Mouse (Mus musculus): ENCODE results near the gene Lrrc4. TPM values are rescaled to one million over a fixed set of nuclear protein-coding genes. Genes with fewer than 3 reads are reported as not detected.

Gene Lrrc4
- polyA plus RNA-seq, 2 experiments, result 0.61 to 0.99 TPM

- 44% methylated on average over 2 of the region's 2 CpGs for WGBS
- no peaks in the 10 kb centered on the region for H3K9me3 ChIP-seq (ENCODE audit: control insufficient read depth, low read length)
- no peak for ATAC-seq (ENCODE audit: low FRiP score, low read depth)
- H3K9ac ChIP-seq (ENCODE audit: low read depth, low read length, severe bottlenecking), result no peak overlapping the region
- no peak for TF ChIP-seq POLR2A (IDR thresholded peaks at IDR 0.05; ENCODE audit: borderline replicate concordance, extremely low read depth, insufficient read depth, insufficient read length)
- no peaks in the 10 kb centered on the region for H3K27me3 ChIP-seq (ENCODE audit: control insufficient read depth, insufficient read depth, low read length)
- no peak for DNase-seq (ENCODE audit: low spot score)
- H3K4me1 ChIP-seq (ENCODE audit: control insufficient read depth, insufficient read depth, low read length), result peaks cover 12% of the 10 kb centered on the region
- no peaks in the 10 kb centered on the region for H3K36me3 ChIP-seq (ENCODE audit: control insufficient read depth, insufficient read depth, low read length)
- H3K4me2 ChIP-seq (replicated peaks; ENCODE audit: low read depth, low read length, severe bottlenecking), result no peak overlapping the region
- H3K27ac ChIP-seq (replicated peaks; ENCODE audit: low read depth, low read length), result no peak overlapping the region
- no peak overlapping the region for H3K4me3 ChIP-seq (replicated peaks; ENCODE audit: low read length)
These were observed 36.1 kb upstream of the Lrrc4 start for GRCm38 (mm10) chr6:28867516-28868251.

DNA sequence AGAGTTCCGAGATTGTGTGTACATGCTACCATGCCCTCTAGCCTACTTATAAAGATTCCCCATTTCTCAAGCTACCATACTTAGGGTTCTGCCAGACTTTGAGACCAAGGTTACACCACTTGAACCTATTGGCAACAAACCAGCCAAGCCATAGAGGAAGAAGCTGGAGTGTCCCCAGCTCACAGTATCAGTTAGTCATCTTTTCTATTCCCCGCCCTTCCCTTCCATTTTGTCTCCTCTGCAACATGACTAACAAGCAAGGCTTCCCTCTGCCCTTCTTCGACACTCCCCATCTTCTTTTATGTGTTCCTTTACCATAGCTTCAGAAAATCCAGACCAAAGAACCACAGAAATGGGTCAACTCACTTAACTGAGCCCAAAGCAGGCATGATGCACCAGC lies 34.7 kb upstream of the Lrrc4 start:
- H3K4me1 ChIP-seq (ENCODE audit: control insufficient read depth, insufficient read depth, low read length), result peaks cover 12% of the 10 kb centered on the region
- 94% methylated on average over 3 of the region's 3 CpGs for WGBS
- no peak for ATAC-seq (ENCODE audit: low FRiP score, low read depth)

GRCm38 (mm10) chr6:28865112-28865511 lies 33.6 kb upstream of the Lrrc4 start:
- ATAC-seq (ENCODE audit: low FRiP score, low read depth) (no peak), DNase-seq (ENCODE audit: low spot score) (no peak)
- H3K9ac ChIP-seq (ENCODE audit: low read depth, low read length, severe bottlenecking), result no peak overlapping the region
- H3K4me1 ChIP-seq (ENCODE audit: control insufficient read depth, insufficient read depth, low read length), result peaks cover 12% of the 10 kb centered on the region
- no peak overlapping the region for H3K27ac ChIP-seq (replicated peaks; ENCODE audit: low read depth, low read length)
- H3K27me3 ChIP-seq (ENCODE audit: control insufficient read depth, insufficient read depth, low read length), result no peaks in the 10 kb centered on the region
- H3K9me3 ChIP-seq (ENCODE audit: control insufficient read depth, low read length), result no peaks in the 10 kb centered on the region
- H3K4me2 ChIP-seq (replicated peaks; ENCODE audit: low read depth, low read length, severe bottlenecking), result no peak overlapping the region
- no peaks in the 10 kb centered on the region for H3K36me3 ChIP-seq (ENCODE audit: control insufficient read depth, insufficient read depth, low read length)
- H3K4me3 ChIP-seq (replicated peaks; ENCODE audit: low read length), result no peak overlapping the region
- 71% methylated on average over 10 of the region's 10 CpGs for WGBS
- TF ChIP-seq POLR2A (IDR thresholded peaks at IDR 0.05; ENCODE audit: borderline replicate concordance, extremely low read depth, insufficient read depth, insufficient read length), result no peak

More for the DNA sequence above, 34.7 kb upstream of the Lrrc4 start:
- DNase-seq (ENCODE audit: low spot score), result no peak
- Histone ChIP-seq H3K27ac (replicated peaks; ENCODE audit: low read depth, low read length) (no peak overlapping the region), H3K9me3 (ENCODE audit: control insufficient read depth, low read length) (no peaks in the 10 kb centered on the region), H3K4me3 (replicated peaks; ENCODE audit: low read length) (no peak overlapping the region), H3K9ac (ENCODE audit: low read depth, low read length, severe bottlenecking) (no peak overlapping the region), H3K27me3 (ENCODE audit: control insufficient read depth, insufficient read depth, low read length) (no peaks in the 10 kb centered on the region), H3K4me2 (replicated peaks; ENCODE audit: low read depth, low read length, severe bottlenecking) (no peak overlapping the region), H3K36me3 (ENCODE audit: control insufficient read depth, insufficient read depth, low read length) (no peaks in the 10 kb centered on the region)
- TF ChIP-seq POLR2A (IDR thresholded peaks at IDR 0.05; ENCODE audit: borderline replicate concordance, extremely low read depth, insufficient read depth, insufficient read length), result no peak

GRCm38 (mm10) chr6:28864684-28865083 lies 33.1 kb upstream of the Lrrc4 start:
- Histone ChIP-seq H3K27ac (replicated peaks; ENCODE audit: low read depth, low read length) (peak overlapping the region; percentile 33; the same call in 1 of the 2 replicates), H3K27me3 (ENCODE audit: control insufficient read depth, insufficient read depth, low read length) (no peaks in the 10 kb centered on the region), H3K36me3 (ENCODE audit: control insufficient read depth, insufficient read depth, low read length) (no peaks in the 10 kb centered on the region), H3K4me2 (replicated peaks; ENCODE audit: low read depth, low read length, severe bottlenecking) (no peak overlapping the region), H3K9me3 (ENCODE audit: control insufficient read depth, low read length) (no peaks in the 10 kb centered on the region), H3K9ac (ENCODE audit: low read depth, low read length, severe bottlenecking) (no peak overlapping the region), H3K4me1 (ENCODE audit: control insufficient read depth, insufficient read depth, low read length) (peaks cover 12% of the 10 kb centered on the region), H3K4me3 (replicated peaks; ENCODE audit: low read length) (no peak overlapping the region)
- 25% methylated on average over 5 of the region's 5 CpGs for WGBS
- TF ChIP-seq POLR2A (IDR thresholded peaks at IDR 0.05; ENCODE audit: borderline replicate concordance, extremely low read depth, insufficient read depth, insufficient read length), result no peak
- 0 out of 2 replicates have a peak, but pooled peaks have one; percentile 62 for ATAC-seq (ENCODE audit: low FRiP score, low read depth)
- DNase-seq (ENCODE audit: low spot score), result peak; percentile 45

GRCm38 (mm10) chr6:28862304-28862703 lies 30.8 kb upstream of the Lrrc4 start:
- no peak overlapping the region for H3K27ac ChIP-seq (replicated peaks; ENCODE audit: low read depth, low read length)
- no peak for TF ChIP-seq POLR2A (IDR thresholded peaks at IDR 0.05; ENCODE audit: borderline replicate concordance, extremely low read depth, insufficient read depth, insufficient read length)
- H3K9ac ChIP-seq (ENCODE audit: low read depth, low read length, severe bottlenecking), result no peak overlapping the region
- peaks cover 13% of the 10 kb centered on the region for H3K4me1 ChIP-seq (ENCODE audit: control insufficient read depth, insufficient read depth, low read length)
- H3K4me3 ChIP-seq (replicated peaks; ENCODE audit: low read length), result no peak overlapping the region
- H3K36me3 ChIP-seq (ENCODE audit: control insufficient read depth, insufficient read depth, low read length), result no peaks in the 10 kb centered on the region
- ATAC-seq (ENCODE audit: low FRiP score, low read depth) (no peak), DNase-seq (ENCODE audit: low spot score) (no peak)
- 64% methylated on average over 8 of the region's 8 CpGs for WGBS
- H3K4me2 ChIP-seq (replicated peaks; ENCODE audit: low read depth, low read length, severe bottlenecking), result no peak overlapping the region
- no peaks in the 10 kb centered on the region for H3K27me3 ChIP-seq (ENCODE audit: control insufficient read depth, insufficient read depth, low read length)
- H3K9me3 ChIP-seq (ENCODE audit: control insufficient read depth, low read length), result no peaks in the 10 kb centered on the region

All from limb, embryonic 14.5 days (tissue).